Mouse (Mus musculus): Measurements from ENCODE around the gene Sun2.

The Sun2 gene

GRCm38 (mm10) chr15:79741921-79742705 lies at the start of gene Sun2:
TSS of gene Sun2 (minus strand) at chr15:79742536.
- DNase-seq (ENCODE audit: low read depth, low spot score) = peak; percentile 89

GRCm38 (mm10) chr15:79791502-79791901 lies 49.2 kb upstream of the Sun2 start:
- DNase-seq (ENCODE audit: low read depth, low spot score) = peak; percentile 87

- DNase-seq (ENCODE audit: low read depth, low spot score) = no peak
Observed at GRCm38 (mm10) chr15:79790905-79791304, 48.6 kb upstream of the Sun2 start.

- no peak for DNase-seq (ENCODE audit: low read depth, low spot score)
Observed at GRCm38 (mm10) chr15:79790111-79790510, 47.8 kb upstream of the Sun2 start.

GRCm38 (mm10) chr15:79787815-79788214 lies 45.5 kb upstream of the Sun2 start:
- DNase-seq (ENCODE audit: low read depth, low spot score) = no peak

GRCm38 (mm10) chr15:79785056-79785455 lies 42.7 kb upstream of the Sun2 start:
- DNase-seq (ENCODE audit: low read depth, low spot score) = no peak

GRCm38 (mm10) chr15:79777749-79778148 lies 35.4 kb upstream of the Sun2 start, which contains the start of gene Dnal4:
TSS of gene Dnal4 (minus strand) at chr15:79777849.
- DNase-seq (ENCODE audit: low read depth, low spot score) = no peak

- DNase-seq (ENCODE audit: low read depth, low spot score) = no peak
Observed at GRCm38 (mm10) chr15:79775662-79776061, 33.3 kb upstream of the Sun2 start.

GRCm38 (mm10) chr15:79774117-79775027 lies 32.0 kb upstream of the Sun2 start:
- peak; percentile 98 for DNase-seq (ENCODE audit: low read depth, low spot score)

- DNase-seq (ENCODE audit: low read depth, low spot score) = no peak
Observed at GRCm38 (mm10) chr15:79770629-79771240, 28.4 kb upstream of the Sun2 start.

- no peak for DNase-seq (ENCODE audit: low read depth, low spot score)
Observed at GRCm38 (mm10) chr15:79768302-79768701, 26.0 kb upstream of the Sun2 start.

- no peak for DNase-seq (ENCODE audit: low read depth, low spot score)
Observed at GRCm38 (mm10) chr15:79767327-79767961, 25.1 kb upstream of the Sun2 start.

- DNase-seq (ENCODE audit: low read depth, low spot score) = no peak
Observed at GRCm38 (mm10) chr15:79766586-79767071, 24.3 kb upstream of the Sun2 start.

- DNase-seq (ENCODE audit: low read depth, low spot score) = no peak
Observed at GRCm38 (mm10) chr15:79766168-79766567, 23.8 kb upstream of the Sun2 start.

- no peak for DNase-seq (ENCODE audit: low read depth, low spot score)
Observed at GRCm38 (mm10) chr15:79765361-79765760, 23.0 kb upstream of the Sun2 start.

GRCm38 (mm10) chr15:79764539-79765267 lies 22.4 kb upstream of the Sun2 start:
- no peak for DNase-seq (ENCODE audit: low read depth, low spot score)

GRCm38 (mm10) chr15:79763601-79764246 lies 21.4 kb upstream of the Sun2 start:
- no peak for DNase-seq (ENCODE audit: low read depth, low spot score)

- DNase-seq (ENCODE audit: low read depth, low spot score) = no peak
Observed at GRCm38 (mm10) chr15:79763001-79763400, 20.7 kb upstream of the Sun2 start.

GRCm38 (mm10) chr15:79760956-79761355 lies 18.6 kb upstream of the Sun2 start:
- no peak for DNase-seq (ENCODE audit: low read depth, low spot score)

GRCm38 (mm10) chr15:79757118-79757517 lies 14.8 kb upstream of the Sun2 start:
- DNase-seq (ENCODE audit: low read depth, low spot score) = no peak

Data from mesoderm, embryonic 11.5 days (tissue).